Mouse (Mus musculus): ENCODE measurements at regions not wholly inside any gene's neighbourhood (a gene's known extent, or its start where the extent isn't known, plus 50 kb on each side); places are given as distances from the start of the nearest gene placed in this dataset.
"Not testable (repeated sequence)": the region's sequence is repeated elsewhere in the genome, so short reads cannot be mapped to it uniquely, and the experiment has no call there.

DNA sequence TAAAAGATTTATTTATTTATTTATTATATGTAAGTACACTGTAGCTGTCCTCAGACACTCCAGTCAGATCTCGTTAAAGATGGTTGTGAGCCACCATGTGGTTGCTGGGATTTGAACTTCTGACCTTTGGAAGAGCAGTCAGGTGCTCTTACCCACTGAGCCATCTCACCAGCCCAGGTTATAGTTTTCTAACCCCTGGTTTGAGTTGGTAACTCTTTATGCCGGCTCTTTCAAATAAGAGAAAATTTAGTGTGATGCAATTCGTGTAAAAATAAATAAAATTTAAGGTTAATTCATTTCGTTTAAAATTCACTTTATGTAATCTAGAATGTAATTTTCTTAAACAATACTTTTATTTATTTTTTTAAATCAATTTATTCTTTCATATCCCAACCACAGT is 153.7 kb upstream of the Dmrta1 start:
- H3K4me1 ChIP-seq (ENCODE audit: insufficient read depth, low read length); ATAC-seq (ENCODE audit: low FRiP score, low TSS enrichment); H3K4me2 ChIP-seq (replicated peaks; ENCODE audit: low read depth, low read length); H3K9ac ChIP-seq (replicated peaks; ENCODE audit: low read length); H3K36me3 ChIP-seq (ENCODE audit: insufficient read depth, low read length); H3K27ac ChIP-seq (ENCODE audit: low read length); H3K4me3 ChIP-seq (ENCODE audit: low read length); H3K9me3 ChIP-seq (ENCODE audit: low read length): not testable (repeated sequence)
- 59% methylated on average over 4 of the region's 4 CpGs for WGBS
- H3K27me3 ChIP-seq (ENCODE audit: insufficient read depth, low read length), result peaks cover 42% of the 10 kb centered on the region

- no peaks in the 10 kb centered on the region for H3K36me3 ChIP-seq (ENCODE audit: insufficient read depth, low read length)
- H3K4me3 ChIP-seq (ENCODE audit: low read length), result peak overlapping the region; percentile 54
- no peak overlapping the region for H3K27ac ChIP-seq (ENCODE audit: low read length)
- 1% methylated on average over 40 of the region's 40 CpGs for WGBS
- H3K9ac ChIP-seq (replicated peaks; ENCODE audit: low read length), result peak overlapping the region; percentile 62
- H3K9me3 ChIP-seq (ENCODE audit: low read length), result no peaks in the 10 kb centered on the region
- H3K4me2 ChIP-seq (replicated peaks; ENCODE audit: low read depth, low read length), result peak overlapping the region; percentile 80
- H3K4me1 ChIP-seq (ENCODE audit: insufficient read depth, low read length), result no peaks in the 10 kb centered on the region
- peaks cover 46% of the 10 kb centered on the region for H3K27me3 ChIP-seq (ENCODE audit: insufficient read depth, low read length)
- ATAC-seq (ENCODE audit: low FRiP score, low TSS enrichment), result peak; percentile 72; the same call in 1 of the 2 replicates
These were observed 154.7 kb upstream of the Dmrta1 start for GRCm38 (mm10) chr4:89524260-89525200.

- Histone ChIP-seq H3K9ac (replicated peaks; ENCODE audit: low read length) (no peak overlapping the region), H3K27ac (ENCODE audit: low read length) (no peak overlapping the region), H3K9me3 (ENCODE audit: low read length) (no peaks in the 10 kb centered on the region), H3K4me2 (replicated peaks; ENCODE audit: low read depth, low read length) (peak overlapping the region; percentile 80), H3K4me1 (ENCODE audit: insufficient read depth, low read length) (no peaks in the 10 kb centered on the region), H3K27me3 (ENCODE audit: insufficient read depth, low read length) (peaks cover 46% of the 10 kb centered on the region), H3K36me3 (ENCODE audit: insufficient read depth, low read length) (no peaks in the 10 kb centered on the region), H3K4me3 (ENCODE audit: low read length) (peak overlapping the region; percentile 54)
- WGBS, result 11% methylated on average over 10 of the region's 10 CpGs
- ATAC-seq (ENCODE audit: low FRiP score, low TSS enrichment), result 0 out of 2 replicates have a peak, but pooled peaks have one; percentile 43
These were observed 155.6 kb upstream of the Dmrta1 start for GRCm38 (mm10) chr4:89523423-89524259.

DNA sequence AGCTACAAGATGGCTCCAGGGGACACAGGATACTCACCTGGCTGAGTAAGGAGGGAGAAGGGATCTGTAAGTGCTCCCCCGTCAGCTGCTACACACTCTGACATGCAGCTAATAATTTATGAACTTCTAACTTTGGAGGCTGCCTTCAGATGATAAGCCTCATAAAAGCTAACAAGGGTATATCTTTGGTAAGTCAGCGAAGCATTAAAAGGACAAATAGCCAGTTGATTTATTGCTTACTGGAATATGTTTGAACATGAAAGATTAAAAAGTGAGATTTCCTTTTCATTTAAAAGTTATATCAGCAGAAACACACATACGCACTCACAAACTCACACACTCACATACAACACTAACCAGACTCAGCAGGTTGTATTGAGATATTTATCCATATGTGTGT is 161.2 kb upstream of the Dmrta1 start:
- ATAC-seq (ENCODE audit: low FRiP score, low TSS enrichment), result no peak
- Histone ChIP-seq H3K27ac (ENCODE audit: low read length) (no peak overlapping the region), H3K4me3 (ENCODE audit: low read length) (no peak overlapping the region), H3K27me3 (ENCODE audit: insufficient read depth, low read length) (peaks cover 17% of the 10 kb centered on the region), H3K9me3 (ENCODE audit: low read length) (no peaks in the 10 kb centered on the region), H3K4me2 (replicated peaks; ENCODE audit: low read depth, low read length) (no peak overlapping the region), H3K9ac (replicated peaks; ENCODE audit: low read length) (no peak overlapping the region), H3K36me3 (ENCODE audit: insufficient read depth, low read length) (no peaks in the 10 kb centered on the region), H3K4me1 (ENCODE audit: insufficient read depth, low read length) (0 out of 2 replicates have a peak, but pooled peaks cover 2% of the 10 kb centered on the region)
- 45% methylated on average over 3 of the region's 3 CpGs for WGBS

DNA sequence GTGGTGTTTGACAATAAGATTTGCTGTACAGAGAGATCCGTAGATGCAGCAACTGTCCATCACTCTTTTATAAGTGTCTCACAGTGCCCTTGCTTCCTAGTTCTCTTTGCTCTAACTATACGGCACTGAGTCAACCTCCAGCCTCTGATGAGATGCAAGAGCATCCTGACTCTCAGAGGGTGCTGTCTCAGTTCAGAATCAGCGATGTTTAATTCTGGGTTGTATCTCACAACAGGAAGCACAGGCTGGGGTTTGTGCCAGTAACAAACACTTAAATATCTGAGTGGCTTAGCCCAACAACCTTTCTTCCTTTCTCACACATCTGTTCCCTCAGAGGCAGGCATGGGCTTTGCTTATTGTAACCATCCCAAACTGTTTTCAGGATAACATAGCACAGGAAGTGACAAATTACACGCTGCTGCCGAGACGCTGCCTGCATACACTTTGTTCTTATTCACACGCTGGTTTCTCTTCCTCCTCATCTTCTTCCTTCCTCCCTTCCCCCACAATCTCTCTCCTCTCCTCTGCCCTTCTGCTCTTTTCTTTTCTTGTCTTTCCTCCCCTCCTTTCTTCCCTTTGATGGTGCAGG is 163.3 kb upstream of the Dmrta1 start:
- Histone ChIP-seq H3K4me3 (ENCODE audit: low read length) (no peak overlapping the region), H3K27me3 (ENCODE audit: insufficient read depth, low read length) (peaks cover 6% of the 10 kb centered on the region; the same call in 1 of the 2 replicates), H3K36me3 (ENCODE audit: insufficient read depth, low read length) (no peaks in the 10 kb centered on the region), H3K27ac (ENCODE audit: low read length) (no peak overlapping the region), H3K4me1 (ENCODE audit: insufficient read depth, low read length) (0 out of 2 replicates have a peak, but pooled peaks cover 2% of the 10 kb centered on the region), H3K4me2 (replicated peaks; ENCODE audit: low read depth, low read length) (no peak overlapping the region), H3K9me3 (ENCODE audit: low read length) (no peaks in the 10 kb centered on the region), H3K9ac (replicated peaks; ENCODE audit: low read length) (no peak overlapping the region)
- ATAC-seq (ENCODE audit: low FRiP score, low TSS enrichment), result no peak
- 35% methylated on average over 7 of the region's 7 CpGs for WGBS

DNA sequence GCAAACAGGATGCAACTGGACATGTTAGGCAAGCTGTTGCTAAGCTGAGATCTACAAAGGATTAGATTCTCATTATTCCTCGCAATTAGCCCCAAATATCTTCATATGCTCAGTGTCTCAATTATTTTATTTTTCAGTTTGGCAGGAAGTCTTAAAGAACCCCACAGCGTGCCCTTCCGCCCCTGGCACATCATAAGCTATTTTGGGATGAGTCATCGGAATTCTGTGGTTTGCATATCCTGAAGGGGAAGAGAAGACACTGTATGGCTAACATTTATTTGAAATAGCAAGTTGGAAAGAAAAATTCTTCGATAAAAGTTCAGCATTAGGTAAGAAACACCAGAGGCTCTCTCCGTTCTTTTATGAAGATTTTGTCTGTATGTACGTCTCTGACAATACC is 164.3 kb upstream of the Dmrta1 start:
- Histone ChIP-seq H3K36me3 (ENCODE audit: insufficient read depth, low read length) (no peaks in the 10 kb centered on the region), H3K9ac (replicated peaks; ENCODE audit: low read length) (no peak overlapping the region), H3K4me3 (ENCODE audit: low read length) (no peak overlapping the region), H3K27me3 (ENCODE audit: insufficient read depth, low read length) (no peaks in the 10 kb centered on the region; the same call in 1 of the 2 replicates), H3K27ac (ENCODE audit: low read length) (no peak overlapping the region), H3K4me1 (ENCODE audit: insufficient read depth, low read length) (0 out of 2 replicates have a peak, but pooled peaks cover 2% of the 10 kb centered on the region), H3K9me3 (ENCODE audit: low read length) (no peaks in the 10 kb centered on the region), H3K4me2 (replicated peaks; ENCODE audit: low read depth, low read length) (no peak overlapping the region)
- no peak for ATAC-seq (ENCODE audit: low FRiP score, low TSS enrichment)
- 87% methylated on average over 7 of the region's 7 CpGs for WGBS

DNA sequence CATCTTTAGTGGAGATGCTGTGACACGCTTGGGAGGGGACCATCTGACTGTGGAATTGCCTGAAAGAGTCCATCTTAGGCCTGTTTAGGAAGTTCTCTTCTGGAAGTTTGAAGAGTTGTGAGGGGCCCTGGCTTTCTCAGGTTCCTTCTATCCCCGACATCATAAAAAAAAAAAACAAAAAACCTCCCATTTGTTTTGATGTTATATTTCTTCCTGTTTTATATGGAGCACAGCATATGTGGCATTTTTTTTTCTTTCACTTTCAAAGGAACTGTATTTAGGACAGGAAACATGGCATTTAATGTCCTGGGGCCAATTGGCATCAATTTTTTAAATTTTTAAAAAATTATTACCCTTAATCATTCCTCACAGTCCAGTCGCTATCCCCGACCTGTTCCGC is 168.6 kb upstream of the Dmrta1 start:
- Histone ChIP-seq H3K27ac (ENCODE audit: low read length) (no peak overlapping the region), H3K4me1 (ENCODE audit: insufficient read depth, low read length) (peaks cover 7% of the 10 kb centered on the region; the same call in 1 of the 2 replicates), H3K9ac (replicated peaks; ENCODE audit: low read length) (no peak overlapping the region), H3K36me3 (ENCODE audit: insufficient read depth, low read length) (no peaks in the 10 kb centered on the region), H3K27me3 (ENCODE audit: insufficient read depth, low read length) (no peaks in the 10 kb centered on the region), H3K4me3 (ENCODE audit: low read length) (no peak overlapping the region), H3K9me3 (ENCODE audit: low read length) (no peaks in the 10 kb centered on the region), H3K4me2 (replicated peaks; ENCODE audit: low read depth, low read length) (no peak overlapping the region)
- ATAC-seq (ENCODE audit: low FRiP score, low TSS enrichment), result no peak
- 73% methylated on average over 5 of the region's 5 CpGs for WGBS

- H3K4me1 ChIP-seq (ENCODE audit: insufficient read depth, low read length), result peaks cover 15% of the 10 kb centered on the region
- H3K36me3 ChIP-seq (ENCODE audit: insufficient read depth, low read length), result no peaks in the 10 kb centered on the region
- no peak overlapping the region for H3K4me3 ChIP-seq (ENCODE audit: low read length)
- no peaks in the 10 kb centered on the region for H3K9me3 ChIP-seq (ENCODE audit: low read length)
- no peak overlapping the region for H3K4me2 ChIP-seq (replicated peaks; ENCODE audit: low read depth, low read length)
- no peaks in the 10 kb centered on the region for H3K27me3 ChIP-seq (ENCODE audit: insufficient read depth, low read length)
- no peak overlapping the region for H3K27ac ChIP-seq (ENCODE audit: low read length)
- WGBS, result 83% methylated on average over 13 of the region's 13 CpGs
- no peak for ATAC-seq (ENCODE audit: low FRiP score, low TSS enrichment)
- H3K9ac ChIP-seq (replicated peaks; ENCODE audit: low read length), result no peak overlapping the region
These were observed 169.4 kb upstream of the Dmrta1 start for GRCm38 (mm10) chr4:89509655-89510391.

Measured in kidney, embryonic 16.5 days (tissue).